Mouse (Mus musculus): ENCODE measurements around the gene Slk.

DNA sequence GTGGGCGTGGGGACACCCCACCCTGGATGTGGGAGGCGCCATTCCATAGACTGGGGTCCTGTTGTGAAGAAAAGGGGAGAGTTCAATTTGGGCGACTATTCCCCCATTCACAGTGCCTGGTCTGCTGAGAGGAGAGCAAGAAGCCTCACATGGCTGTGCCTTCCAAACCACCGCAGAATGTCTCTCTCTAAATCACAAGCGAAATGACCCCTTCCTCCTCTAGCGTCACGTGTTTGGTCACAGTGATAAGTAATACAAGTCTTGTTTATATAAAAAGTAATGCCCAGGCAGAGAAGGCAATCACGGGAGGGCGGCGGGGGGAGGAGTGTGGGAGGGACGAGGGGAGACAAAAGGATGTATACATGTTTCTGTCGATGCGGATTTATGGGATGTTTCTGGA is 15.8 kb upstream of the Slk start:
- TF ChIP-seq CTCF (IDR thresholded peaks at IDR 0.05; ENCODE audit: low read depth, low read length) (no peak), POLR2A (IDR thresholded peaks at IDR 0.05; ENCODE audit: borderline replicate concordance, low read depth, low read length) (no peak)
